Mouse (Mus musculus): ENCODE measurements around the gene Clic6.

DNA sequence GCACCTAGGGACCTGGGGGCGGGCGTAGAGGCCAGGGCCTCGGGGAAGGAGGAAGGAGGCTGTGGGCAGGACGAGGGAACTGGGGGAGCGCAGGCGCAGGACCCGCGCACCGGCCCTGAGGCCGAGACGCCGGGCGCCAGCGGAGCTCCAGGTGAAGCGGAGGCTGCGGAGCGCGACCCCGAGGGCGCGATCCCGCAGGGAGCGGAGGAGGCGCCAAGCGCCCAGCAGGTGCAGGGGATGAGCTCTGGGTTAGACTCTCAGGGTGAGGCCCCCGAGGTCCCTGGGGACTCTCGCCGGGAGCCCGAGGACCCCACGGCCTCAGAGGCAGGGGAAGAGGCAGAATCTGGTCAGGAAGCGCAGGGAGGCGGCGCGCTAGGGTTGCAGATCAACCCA, 13.0 kb downstream of the Clic6 start:
- no peak for TF ChIP-seq POLR2A (IDR thresholded peaks at IDR 0.05; ENCODE audit: borderline replicate concordance, extremely low read depth, low read depth, low read length)
- no peak for TF ChIP-seq CTCF (IDR thresholded peaks at IDR 0.05; ENCODE audit: insufficient read depth, low read length)
